Comparison of ENCODE assay signal across 19 mouse cellular contexts in genomic region chr6:116427552-116427951, GRCm38 (mm10).
"Had no signal": no experiment of that assay in that cellular context is flagged by ENCODE, and none has a peak within 500 bp of the region (broad histone marks: within the 10 kb centered on the region; RNA-seq: fewer than 3 reads in every experiment).

No protein-coding gene starts in this region.

- H3K9ac ChIP-seq: liver, postnatal 0 days; lung, embryonic 15.5 days; midbrain, embryonic 12.5 days; neural tube, embryonic 13.5 days; neural tube, embryonic 15.5 days had no signal

- H3K27me3 ChIP-seq: lung, embryonic 15.5 days; midbrain, embryonic 12.5 days; neural tube, embryonic 13.5 days; neural tube, embryonic 15.5 days had no signal

- H3K9me3 ChIP-seq: lung, embryonic 15.5 days; midbrain, embryonic 12.5 days had no signal

- H3K4me3 ChIP-seq: lung, embryonic 15.5 days; midbrain, embryonic 10.5 days; midbrain, embryonic 12.5 days; myocyte; neural tube, embryonic 13.5 days; neural tube, embryonic 15.5 days had no signal

- DNase-seq: lung, adult 2 months; lung, postnatal 10 days; lung, postnatal 4 days; retina, postnatal 1 day; right cerebral cortex, adult 18-20 months; right cerebral cortex, postnatal 25 days; right cerebral cortex, postnatal 4 days; spleen, adult 18-20 months; thymus, adult 18-20 months; thymus, postnatal 14 days; thymus, postnatal 36 days had no signal

- H3K4me1 ChIP-seq: lung, embryonic 15.5 days; midbrain, embryonic 10.5 days; midbrain, embryonic 12.5 days; neural tube, embryonic 13.5 days; neural tube, embryonic 15.5 days had no signal

- H3K4me2 ChIP-seq: lung, embryonic 15.5 days; midbrain, embryonic 12.5 days; neural tube, embryonic 13.5 days; neural tube, embryonic 15.5 days had no signal

- ATAC-seq: liver, postnatal 0 days; midbrain, embryonic 16.5 days had no signal

- H3K36me3 ChIP-seq: lung, embryonic 15.5 days; midbrain, embryonic 10.5 days; midbrain, embryonic 12.5 days; neural tube, embryonic 13.5 days; neural tube, embryonic 15.5 days had no signal

- H3K27ac ChIP-seq: lung, embryonic 15.5 days; midbrain, embryonic 10.5 days; midbrain, embryonic 12.5 days; neural tube, embryonic 13.5 days; neural tube, embryonic 15.5 days had no signal
